Mouse (Mus musculus) cortical plate, adult 2 months (tissue): ENCODE measurements around the gene Sox4.

Experiments
- CTCF ChIP-seq: fragments of 200-500 bp; IDR thresholded peaks from 2 replicates; pipeline ENCODE4 v1.5.1; 2011; ENCODE audit warnings: mild to moderate bottlenecking, control low read depth, low read length; ENCODE audit not compliant: insufficient read depth; ENCODE audit errors: extremely low read depth
- POLR2A ChIP-seq: fragments of 200-500 bp; IDR thresholded peaks from 2 replicates; pipeline ENCODE4 v1.6.1; 2011; ENCODE audit warnings: mild to moderate bottlenecking, low read length, control low read depth; ENCODE audit not compliant: insufficient read depth; ENCODE audit errors: extremely low read depth

DNA sequence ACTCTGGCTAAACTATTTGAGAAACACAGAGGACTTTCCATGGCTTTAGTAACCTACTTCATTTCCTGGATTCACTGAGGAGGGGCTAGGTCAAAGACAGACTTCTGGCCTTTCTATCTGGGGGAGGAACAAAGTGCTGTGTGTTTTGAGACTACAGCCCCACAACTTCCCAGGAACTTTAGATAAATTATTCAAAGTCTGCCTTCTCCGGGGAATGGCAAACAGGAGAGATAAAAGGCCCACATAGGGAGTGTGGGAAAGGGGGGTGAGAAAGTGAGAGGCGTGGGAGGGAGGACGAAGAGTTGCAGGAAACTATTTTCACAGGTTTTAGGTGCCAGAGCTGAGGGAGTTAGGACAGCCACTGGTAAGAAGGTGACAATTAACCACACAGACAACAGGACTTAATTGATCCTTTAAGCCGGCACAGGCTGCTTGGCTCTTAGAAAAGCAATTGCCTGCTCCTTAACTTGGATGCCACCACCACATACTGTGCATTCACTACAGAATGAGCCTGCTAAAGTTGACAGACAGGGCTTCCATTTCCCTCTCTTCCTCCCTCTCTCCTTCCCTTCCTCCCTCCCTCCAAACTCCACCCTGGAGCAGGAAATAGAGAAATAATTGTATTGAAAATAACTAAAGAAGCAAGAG lies 11.4 kb downstream of the Sox4 start:
- no peak for TF ChIP-seq POLR2A
- TF ChIP-seq CTCF = no peak
